Mouse (Mus musculus) CH12.LX (cell line): ENCODE data around the gene Cyp2j13.
"Not testable (repeated sequence)": the region's sequence is repeated elsewhere in the genome, so short reads cannot be mapped to it uniquely, and the experiment has no call there.

ENCODE experiments used
- BHLHE40 ChIP-seq: IDR thresholded peaks from 2 replicates; pipeline ENCODE4 v1.6.1; 2011; ENCODE audit warnings: mild to moderate bottlenecking, low read depth, low read length, improper control_type of control experiment
- CTCF ChIP-seq, 2 experiments: IDR thresholded peaks in 1 of 2; conservative IDR thresholded peaks in 1 of 2; 2 replicates each; pipeline ENCODE4 v1.5.1; 2011 to 2012; ENCODE audit warnings: low read depth in 2 of 2, low read length in 2 of 2, improper control_type of control experiment in 1 of 2, inconsistent platforms in 1 of 2, mild to moderate bottlenecking in 1 of 2, moderate library complexity in 1 of 2
- EP300 ChIP-seq: IDR thresholded peaks from 2 replicates; pipeline ENCODE4 v1.6.1; 2011; ENCODE audit warnings: low read length, improper control_type of control experiment
- POLR2AphosphoS2 ChIP-seq: IDR thresholded peaks from 2 replicates; pipeline ENCODE4 v1.6.1; 2011; ENCODE audit warnings: low read depth, low read length, improper control_type of control experiment
- RAD21 ChIP-seq: IDR thresholded peaks from 2 replicates; pipeline ENCODE4 v1.6.1; 2011; ENCODE audit warnings: low read depth, mild to moderate bottlenecking, low read length, improper control_type of control experiment, moderate library complexity
- RCOR1 ChIP-seq: conservative IDR thresholded peaks from 2 replicates; pipeline ENCODE4 v1.6.1; 2012; ENCODE audit warnings: low read depth, mild to moderate bottlenecking, inconsistent platforms, low read length, improper control_type of control experiment
- ZKSCAN1 ChIP-seq: IDR thresholded peaks from 2 replicates; pipeline ENCODE4 v1.6.1; 2012; ENCODE audit warnings: low read depth, inconsistent platforms, low read length, improper control_type of control experiment, borderline replicate concordance
- ZNF384 ChIP-seq: IDR thresholded peaks from 2 replicates; pipeline ENCODE4 v1.6.1; 2012; ENCODE audit warnings: low read depth, low read length, improper control_type of control experiment, inconsistent platforms

DNA sequence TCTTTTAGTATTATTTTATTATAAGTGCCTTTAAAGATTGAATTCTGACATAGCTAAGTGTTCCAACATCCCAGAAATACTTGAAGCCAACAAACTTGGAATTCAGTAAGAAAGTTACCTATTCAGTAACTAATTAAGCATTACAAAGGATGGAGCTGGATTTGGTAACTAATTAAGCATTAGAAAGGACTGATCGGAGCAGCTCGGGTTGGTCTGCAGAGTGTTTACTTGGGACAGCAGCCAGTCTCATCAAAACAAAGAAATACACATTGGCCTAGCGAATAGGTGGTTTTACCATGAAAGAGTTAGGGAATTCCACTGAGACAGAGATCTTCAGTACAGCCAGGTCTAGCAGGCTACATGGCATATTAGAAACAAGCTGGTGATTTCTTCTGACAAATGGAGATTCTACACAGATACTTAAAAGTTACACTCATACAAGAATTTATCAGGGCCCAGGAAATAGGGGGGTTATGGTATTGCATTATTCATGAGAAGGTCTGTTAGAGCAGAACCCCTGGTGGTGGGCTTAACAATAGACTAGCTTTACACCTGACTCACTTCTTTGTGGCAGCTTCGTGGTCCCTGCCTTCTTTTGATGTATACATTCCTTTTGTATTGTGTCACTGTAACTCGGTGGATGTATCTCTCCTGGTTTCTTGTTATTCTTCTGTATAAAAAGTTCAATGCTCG is 12.2 kb upstream of the Cyp2j13 start:
- not testable (repeated sequence) for TF ChIP-seq ZKSCAN1; CTCF (conservative IDR thresholded peaks at IDR 0.05 in 1 of 2, IDR thresholded peaks at IDR 0.05 in 1 of 2; ENCODE audit: low read depth in 2 of 2, low read length in 2 of 2); RAD21; BHLHE40; POLR2AphosphoS2; ZNF384; EP300; RCOR1
